Mouse (Mus musculus) heart, postnatal 0 days (tissue): ENCODE results near the gene Bmpr1b. TPM values are rescaled to one million over a fixed set of nuclear protein-coding genes. Genes with fewer than 3 reads are reported as not detected.

Experiments
- ATAC-seq: fragments of 200-750 bp; cut with Nextera tagmentation; 2 replicates; pipeline ENCODE4 v1.8.0; 2017; ENCODE audit warnings: low read depth, moderate number of reproducible peaks, moderate library complexity; ENCODE audit not compliant: insufficient read depth
- DNase-seq: peaks from one replicate; pipeline ENCODE4 v3.0.0-alpha.2; 2016; ENCODE audit warnings: low spot score
- H3K27ac ChIP-seq: fragments of 300-500 bp; sonication (generic); 2 replicates; pipeline ENCODE4 v1.5.1; 2014; ENCODE audit warnings: low read depth, mild to moderate bottlenecking
- H3K27me3 ChIP-seq: fragments of 300-500 bp; sonication (generic); 2 replicates; pipeline ENCODE4 v1.6.1; 2014; ENCODE audit warnings: low read length, mixed read lengths; ENCODE audit not compliant: control insufficient read depth, insufficient read depth
- H3K36me3 ChIP-seq: fragments of 300-500 bp; sonication (generic); replicated peaks from 2 replicates; pipeline ENCODE4 v1.6.1; 2014; ENCODE audit warnings: low read length, mixed read lengths; ENCODE audit not compliant: control insufficient read depth, insufficient read depth
- H3K4me1 ChIP-seq: fragments of 300-500 bp; sonication (generic); 2 replicates; pipeline ENCODE4 v1.6.1; 2014; ENCODE audit warnings: antibody characterized with exemption; ENCODE audit not compliant: control insufficient read depth, insufficient read depth
- H3K4me2 ChIP-seq: fragments of 300-500 bp; sonication (generic); 2 replicates; pipeline ENCODE4 v1.6.1; 2014; ENCODE audit warnings: low read depth, mild to moderate bottlenecking, low read length, moderate library complexity
- H3K4me3 ChIP-seq: fragments of 300-500 bp; sonication (generic); 2 replicates; pipeline ENCODE4 v1.5.1; 2014; ENCODE audit warnings: low read depth, low read length
- H3K9ac ChIP-seq: fragments of 300-500 bp; sonication (generic); replicated peaks from 2 replicates; pipeline ENCODE4 v1.6.1; 2014; ENCODE audit warnings: low read depth, low read length, mixed read lengths
- H3K9me3 ChIP-seq: fragments of 300-500 bp; sonication (generic); replicated peaks from 2 replicates; pipeline ENCODE4 v1.6.1; 2016; ENCODE audit warnings: low read length; ENCODE audit not compliant: control insufficient read depth
- CTCF ChIP-seq: IDR thresholded peaks from 2 replicates; pipeline ENCODE4 v1.5.1; 2016; ENCODE audit warnings: antibody characterized with exemption, control low read depth, low read depth
- EP300 ChIP-seq: IDR thresholded peaks from 2 replicates; pipeline ENCODE4 v1.6.1; 2016; ENCODE audit warnings: antibody characterized with exemption, low read depth
- WGBS: fragments of 180-500 bp; shearing (Covaris S2); extraction: QIAGEN DNeasy Blood & Tissue Kit; methylation state at CpG from one replicate; pipeline ENCODE4 v1.1.7; 2014; 5-methylcytosine and 5-hydroxymethylcytosine counted together
- polyA plus RNA-seq: library from polyadenylated mRNA; unstranded; fragments of >200 nt; fragmentation: Nextera tagmentation; extraction: Ambion mirVana; gene quantifications from 2 replicates; pipeline ENCODE4 v1.2.1, GENCODE M21; 2015
- total RNA-seq: library from RNA; depleted of rRNA; stranded (reverse); fragments of >200 nt; gene quantifications from 2 replicates; pipeline ENCODE4 v1.2.3, GENCODE M21; 2014; ENCODE audit warnings: low replicate concordance

Bmpr1b gene
- total and polyA plus RNA-seq, 2 experiments from 2014 or later: 0.11 to 0.95 TPM

DNA sequence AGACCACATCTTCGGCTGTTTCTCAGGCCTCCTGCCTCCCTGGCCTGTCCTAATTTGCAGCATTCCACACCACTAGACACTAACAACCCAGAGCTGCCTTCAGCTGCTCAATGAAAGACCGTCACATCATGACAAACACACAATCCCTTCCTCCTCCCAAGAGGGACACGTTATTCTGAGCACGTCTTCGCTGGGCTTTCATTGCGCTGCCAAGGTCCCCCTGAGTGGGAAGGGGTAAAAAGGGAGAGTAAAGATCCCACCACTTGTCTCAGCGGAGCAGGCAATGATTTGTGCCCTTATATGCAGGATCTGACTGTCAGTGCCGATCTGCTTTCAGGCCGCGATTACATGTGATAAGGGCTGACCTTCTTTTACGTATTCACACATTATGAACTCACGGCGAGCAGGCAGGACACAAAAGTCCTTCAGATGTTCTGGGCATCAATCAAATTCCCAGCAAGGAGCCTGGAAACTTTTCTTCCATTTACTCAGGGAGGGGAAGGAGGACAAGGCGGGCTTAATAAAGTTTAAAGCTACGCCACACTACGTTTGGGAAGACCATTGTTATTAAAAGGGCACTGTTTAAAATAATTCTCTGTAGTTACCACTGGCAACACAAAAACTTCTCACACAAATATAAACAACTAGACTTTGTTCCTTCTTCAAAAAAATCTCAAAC lies 232.5 kb downstream of the Bmpr1b start:
- H3K36me3 ChIP-seq: no peaks in the 10 kb centered on the region
- no peak for DNase-seq
- WGBS: 61% methylated on average over 16 of the region's 16 CpGs
- H3K4me2 ChIP-seq: no peak overlapping the region
- no peaks in the 10 kb centered on the region for H3K27me3 ChIP-seq
- ATAC-seq: no peak
- no peak overlapping the region for H3K9ac ChIP-seq
- H3K4me3 ChIP-seq: no peak overlapping the region
- H3K9me3 ChIP-seq: no peaks in the 10 kb centered on the region
- TF ChIP-seq EP300 (no peak), CTCF (no peak)
- no peak overlapping the region for H3K27ac ChIP-seq
- H3K4me1 ChIP-seq: no peaks in the 10 kb centered on the region

GRCm38 (mm10) chr3:141932956-141933355 lies 236.3 kb downstream of the Bmpr1b start:
- ATAC-seq (no peak), DNase-seq (no peak)
- Histone ChIP-seq H3K36me3 (no peaks in the 10 kb centered on the region), H3K4me3 (no peak overlapping the region), H3K9me3 (no peaks in the 10 kb centered on the region), H3K4me2 (no peak overlapping the region), H3K27me3 (no peaks in the 10 kb centered on the region), H3K4me1 (0 out of 2 replicates have a peak, but pooled peaks cover 5% of the 10 kb centered on the region), H3K27ac (no peak overlapping the region), H3K9ac (no peak overlapping the region)
- no peak for TF ChIP-seq CTCF
- no peak for TF ChIP-seq EP300
- WGBS: 71% methylated on average over 3 of the region's 3 CpGs

GRCm38 (mm10) chr3:141931372-141932092 lies 237.7 kb downstream of the Bmpr1b start:
- Histone ChIP-seq H3K27ac (no peak overlapping the region), H3K9me3 (no peaks in the 10 kb centered on the region), H3K4me2 (peak overlapping the region; percentile 49), H3K4me3 (peak overlapping the region; percentile 11; the same call in 1 of the 2 replicates), H3K27me3 (no peaks in the 10 kb centered on the region), H3K4me1 (0 out of 2 replicates have a peak, but pooled peaks cover 5% of the 10 kb centered on the region), H3K36me3 (no peaks in the 10 kb centered on the region), H3K9ac (no peak overlapping the region)
- ATAC-seq: no peak
- 10% methylated on average over 10 of the region's 10 CpGs for WGBS
- no peak for DNase-seq
- TF ChIP-seq EP300 (no peak), CTCF (no peak)

DNA sequence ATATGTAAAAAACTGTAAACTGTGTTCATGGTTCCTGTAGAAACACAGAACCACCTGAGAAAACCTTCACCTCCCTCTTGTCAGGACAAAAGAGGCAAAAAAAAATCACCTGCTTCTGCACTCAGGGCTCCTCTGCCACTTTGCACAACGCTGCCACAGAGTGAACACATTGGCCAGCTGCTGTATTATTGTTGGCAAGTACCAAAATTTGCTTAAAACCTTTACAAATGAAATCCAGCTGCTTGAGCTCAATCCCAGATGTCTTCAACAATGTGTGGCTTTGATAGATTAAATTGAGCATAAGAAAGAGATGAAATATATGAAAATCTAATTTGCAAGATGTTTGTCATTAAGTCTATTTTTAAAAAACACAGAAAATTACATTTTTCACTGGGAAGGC lies 245.8 kb downstream of the Bmpr1b start:
- 33% methylated on average over 1 of the region's 1 CpGs for WGBS
- Histone ChIP-seq H3K4me3 (no peak overlapping the region), H3K27me3 (no peaks in the 10 kb centered on the region), H3K4me1 (no peaks in the 10 kb centered on the region), H3K4me2 (no peak overlapping the region), H3K27ac (no peak overlapping the region), H3K9me3 (no peaks in the 10 kb centered on the region), H3K9ac (no peak overlapping the region), H3K36me3 (no peaks in the 10 kb centered on the region)
- no peak for TF ChIP-seq CTCF
- no peak for TF ChIP-seq EP300
- DNase-seq (no peak), ATAC-seq (no peak)

DNA sequence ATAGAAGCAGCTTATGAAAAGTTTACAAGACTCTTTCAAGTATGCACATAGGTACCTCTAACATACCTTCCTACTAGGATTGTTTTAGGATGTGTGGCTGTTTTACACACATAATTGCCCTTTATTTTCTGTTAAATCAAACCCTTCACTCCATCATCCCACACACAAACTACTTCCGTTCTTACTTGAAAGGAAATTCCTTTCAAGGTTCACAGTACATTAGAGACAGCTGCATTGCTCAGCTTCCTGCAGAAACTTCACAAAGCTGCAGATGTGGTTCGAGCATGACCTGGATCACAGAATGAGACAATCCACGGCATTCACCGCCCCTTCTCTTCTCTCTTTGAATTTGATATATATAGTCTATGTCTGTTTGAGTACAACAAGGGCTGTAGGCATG lies 248.1 kb downstream of the Bmpr1b start:
- Histone ChIP-seq H3K9ac (no peak overlapping the region), H3K27ac (no peak overlapping the region), H3K4me1 (no peaks in the 10 kb centered on the region), H3K9me3 (no peaks in the 10 kb centered on the region), H3K27me3 (no peaks in the 10 kb centered on the region), H3K36me3 (no peaks in the 10 kb centered on the region), H3K4me2 (no peak overlapping the region), H3K4me3 (no peak overlapping the region)
- WGBS: 52% methylated on average over 4 of the region's 4 CpGs
- no peak for ATAC-seq
- no peak for DNase-seq
- TF ChIP-seq EP300 (no peak), CTCF (no peak)
